Mouse (Mus musculus) megakaryocyte, embryonic 14.5 days (primary cell): ENCODE results near the gene Fnip2.

Experiments
- FLI1 ChIP-seq: IDR thresholded peaks from 2 replicates; pipeline ENCODE4 v1.6.1; 2012; ENCODE audit warnings: low read length, inconsistent platforms, mixed read lengths
- GATA1 ChIP-seq: IDR thresholded peaks from 3 replicates; pipeline ENCODE4 v1.6.1; 2012; ENCODE audit warnings: mixed read lengths, low read length, inconsistent platforms, borderline replicate concordance

DNA sequence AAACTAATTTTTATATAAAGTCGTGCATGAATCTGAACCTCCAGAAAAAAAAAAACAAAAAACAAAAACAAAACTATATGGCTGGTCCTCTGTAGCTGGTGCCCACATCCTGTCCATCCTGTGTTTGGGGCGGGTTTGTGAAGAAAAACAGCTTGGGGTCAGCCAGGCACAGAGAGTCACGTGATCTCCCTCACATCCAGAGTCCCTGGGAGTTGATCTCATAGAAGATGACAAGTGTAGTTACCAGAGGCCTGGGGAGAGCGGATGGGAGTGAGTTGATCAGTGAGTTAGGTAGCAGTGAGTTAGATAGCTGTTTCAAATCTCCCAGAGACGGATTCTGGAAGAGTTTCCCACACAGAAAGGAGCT lies 157.0 kb downstream of the Fnip2 start:
- no peak for TF ChIP-seq GATA1
- no peak for TF ChIP-seq FLI1
